Mouse (Mus musculus): ENCODE measurements around the gene Arhgef38.

GRCm38 (mm10) chr3:133109844-133110243, 124.9 kb downstream of the Arhgef38 start:
- TF ChIP-seq CTCF (conservative IDR thresholded peaks at IDR 0.05; ENCODE audit: low read length) (no peak), NANOG (IDR thresholded peaks at IDR 0.05; ENCODE audit: borderline replicate concordance, low read length) (no peak), POU5F1 (IDR thresholded peaks at IDR 0.05; ENCODE audit: borderline replicate concordance, low read length) (no peak)
